ENCODE assay signal across 8 mouse cellular contexts in genomic region chr2:35460378-35460880, GRCm38 (mm10). TPM values are rescaled to one million over a fixed set of nuclear protein-coding genes. Genes with fewer than 3 reads are reported as not detected.
A peak's percentile ranks its signal among the peaks of the same experiment; 100 is the strongest.
DNase-seq lines count a peak whose midpoint lies in the region; ATAC-seq and TF ChIP-seq lines count a peak whose summit lies in the region.

No protein-coding gene starts in this region.

- H3K9ac ChIP-seq in kidney, postnatal 0 days (ENCODE audit: low read depth, low read length) = peak overlapping the region; percentile 53; the same call in 1 of the 2 replicates
- H3K9ac ChIP-seq in embryonic facial prominence, embryonic 12.5 days = no peak overlapping the region
- peak overlapping the region; percentile 65; the same call in 1 of the 2 replicates for H3K9ac ChIP-seq in intestine, embryonic 16.5 days (ENCODE audit: low read depth, low read length)

- peak overlapping the region; percentile 88 for H3K4me2 ChIP-seq in kidney, postnatal 0 days (ENCODE audit: low read length)
- peak overlapping the region; percentile 98 for H3K4me2 ChIP-seq in embryonic facial prominence, embryonic 12.5 days (replicated peaks)
- H3K4me2 ChIP-seq in intestine, embryonic 16.5 days (ENCODE audit: low read depth, low read length) = peak overlapping the region; percentile 96
- peak overlapping the region; percentile 85 for H3K4me2 ChIP-seq in myocyte (ENCODE audit: low read depth)

- ATAC-seq in kidney, postnatal 0 days (replicated peaks; ENCODE audit: low FRiP score, low read depth) = no peak
- ATAC-seq in embryonic facial prominence, embryonic 12.5 days (ENCODE audit: insufficient number of reproducible peaks, insufficient read depth, low FRiP score, low TSS enrichment) = no peak
- no peak for ATAC-seq in intestine, embryonic 16.5 days

- H3K27ac ChIP-seq in kidney, postnatal 0 days = 0 out of 2 replicates have a peak overlapping the region, but pooled peaks have one; percentile 63
- no peak overlapping the region for H3K27ac ChIP-seq in embryonic facial prominence, embryonic 12.5 days
- H3K27ac ChIP-seq in intestine, embryonic 16.5 days (ENCODE audit: low read length) = peak overlapping the region; percentile 66; the same call in 1 of the 2 replicates

- no peaks in the 10 kb centered on the region for H3K79me2 ChIP-seq in myocyte (ENCODE audit: control insufficient read depth, insufficient read depth)

- H3K4me1 ChIP-seq in kidney, postnatal 0 days (replicated peaks; ENCODE audit: insufficient read depth, low read length) = peaks cover 7% of the 10 kb centered on the region
- H3K4me1 ChIP-seq in embryonic facial prominence, embryonic 12.5 days = peaks cover 30% of the 10 kb centered on the region
- peaks cover 12% of the 10 kb centered on the region for H3K4me1 ChIP-seq in intestine, embryonic 16.5 days (ENCODE audit: control insufficient read depth, insufficient read depth, low read length)

- no peak for TF ChIP-seq POLR2A in myocyte (IDR thresholded peaks at IDR 0.05; ENCODE audit: insufficient read length, low read depth)

- WGBS in kidney, postnatal 0 days = 24% methylated on average over 6 of the region's 6 CpGs
- 16% methylated on average over 6 of the region's 6 CpGs for WGBS in embryonic facial prominence, embryonic 12.5 days
- 42% methylated on average over 6 of the region's 6 CpGs for WGBS in intestine, embryonic 16.5 days

- DNase-seq in kidney, postnatal 0 days (ENCODE audit: low spot score) = no peak
- DNase-seq in kidney, postnatal 10 days = no peak
- DNase-seq in natural killer cell, adult 2 months (ENCODE audit: low spot score in 2 of 2) = no peak
- DNase-seq in frontal cortex, postnatal 10 days (ENCODE audit: low spot score in 2 of 2) = no peak
- no peak for DNase-seq in T-cell, adult 2 months (ENCODE audit: low spot score)

- H3K4me3 ChIP-seq in kidney, postnatal 0 days (replicated peaks; ENCODE audit: low read depth, low read length) = peak overlapping the region; percentile 55
- H3K4me3 ChIP-seq in embryonic facial prominence, embryonic 12.5 days = peak overlapping the region; percentile 52; the same call in 1 of the 2 replicates
- H3K4me3 ChIP-seq in intestine, embryonic 16.5 days (ENCODE audit: low read length) = peak overlapping the region; percentile 61
- H3K4me3 ChIP-seq in myocyte = peak overlapping the region; percentile 65

- no peak overlapping the region for H3ac ChIP-seq in myocyte (ENCODE audit: control insufficient read depth, insufficient read length)

- H3K36me3 ChIP-seq in kidney, postnatal 0 days (ENCODE audit: insufficient read depth, low read length) = no peaks in the 10 kb centered on the region
- H3K36me3 ChIP-seq in embryonic facial prominence, embryonic 12.5 days = no peaks in the 10 kb centered on the region
- H3K36me3 ChIP-seq in intestine, embryonic 16.5 days (ENCODE audit: control insufficient read depth, insufficient read depth, low read length) = no peaks in the 10 kb centered on the region
- no peaks in the 10 kb centered on the region for H3K36me3 ChIP-seq in myocyte (ENCODE audit: control insufficient read depth, insufficient read depth)

- H3K27me3 ChIP-seq in kidney, postnatal 0 days (ENCODE audit: insufficient read depth, low read length) = no peaks in the 10 kb centered on the region
- H3K27me3 ChIP-seq in embryonic facial prominence, embryonic 12.5 days = peaks cover 9% of the 10 kb centered on the region; the same call in 1 of the 2 replicates
- H3K27me3 ChIP-seq in intestine, embryonic 16.5 days (replicated peaks; ENCODE audit: control insufficient read depth, insufficient read depth, low read length) = no peaks in the 10 kb centered on the region
- no peaks in the 10 kb centered on the region for H3K27me3 ChIP-seq in myocyte (ENCODE audit: control insufficient read depth, insufficient read depth, insufficient read length)

- TF ChIP-seq CTCF in kidney, postnatal 0 days (IDR thresholded peaks at IDR 0.05; ENCODE audit: low read depth) = no peak

- H3K9me3 ChIP-seq in kidney, postnatal 0 days (replicated peaks; ENCODE audit: low read length) = no peaks in the 10 kb centered on the region
- H3K9me3 ChIP-seq in embryonic facial prominence, embryonic 12.5 days = no peaks in the 10 kb centered on the region
- no peaks in the 10 kb centered on the region for H3K9me3 ChIP-seq in intestine, embryonic 16.5 days (ENCODE audit: control insufficient read depth, low read length)

TF ChIP-seq in myocyte, 11 proteins besides CTCF, POLR2A, EP300 and RAD21:
- TF ChIP-seq TCF12 (IDR thresholded peaks at IDR 0.05; ENCODE audit: insufficient read depth, poor library complexity, severe bottlenecking) (no peak), POLR2AphosphoS2 (IDR thresholded peaks at IDR 0.05; ENCODE audit: insufficient read length, low read depth) (no peak), CEBPB (IDR thresholded peaks at IDR 0.05; ENCODE audit: insufficient read depth, poor library complexity, severe bottlenecking) (no peak), USF1 (IDR thresholded peaks at IDR 0.05; ENCODE audit: low read depth) (no peak)

RNA-seq across cellular contexts. Expression of gene Ggta1, which starts 2.6 kb away (rescaled TPM):
- polyA plus RNA-seq in kidney, postnatal 0 days (2015; fragmentation: Nextera tagmentation; extraction: Ambion mirVana) = 16.2 and 16.5 TPM in 2 replicates
- polyA plus RNA-seq in embryonic facial prominence, embryonic 12.5 days (2016; fragmentation: Nextera tagmentation; extraction: Ambion mirVana) = 9.8 and 10.8 TPM in 2 replicates
- 13.9 and 14.6 TPM in 2 replicates for polyA plus RNA-seq in intestine, embryonic 16.5 days (2015; fragmentation: Nextera tagmentation; extraction: Ambion mirVana)
- polyA plus RNA-seq in myocyte (2012; fragmentation: generic; extraction: Trizol) = 4.9 TPM
